Mouse (Mus musculus): Measurements from ENCODE around the gene Atp8b5. TPM values are rescaled to one million over a fixed set of nuclear protein-coding genes. Genes with fewer than 3 reads are reported as not detected.
A peak's percentile ranks its signal among the peaks of the same experiment; 100 is the strongest.

The Atp8b5 gene
- polyA plus RNA-seq, 1 experiment from 2014 or later: 0.60 TPM

GRCm38 (mm10) chr4:43371406-43371805 is 104.4 kb downstream of the Atp8b5 start:
- Histone ChIP-seq H3K27ac (no peak overlapping the region), H3K9me3 (ENCODE audit: control insufficient read depth, low read length) (no peaks in the 10 kb centered on the region), H3K4me1 (replicated peaks; ENCODE audit: control insufficient read depth, insufficient read depth, low read length) (no peaks in the 10 kb centered on the region), H3K27me3 (ENCODE audit: control insufficient read depth, insufficient read depth, low read length) (no peaks in the 10 kb centered on the region), H3K36me3 (replicated peaks; ENCODE audit: control insufficient read depth, insufficient read depth) (no peaks in the 10 kb centered on the region), H3K9ac (no peak overlapping the region), H3K4me2 (replicated peaks) (no peak overlapping the region), H3K4me3 (replicated peaks; ENCODE audit: low read length) (no peak overlapping the region)
- DNase-seq (ENCODE audit: low spot score) (no peak), ATAC-seq (ENCODE audit: low FRiP score) (no peak)
- 71% methylated on average over 9 of the region's 11 CpGs for WGBS

GRCm38 (mm10) chr4:43372155-43372554 is 105.2 kb downstream of the Atp8b5 start:
- Histone ChIP-seq H3K4me3 (replicated peaks; ENCODE audit: low read length) (no peak overlapping the region), H3K4me1 (replicated peaks; ENCODE audit: control insufficient read depth, insufficient read depth, low read length) (no peaks in the 10 kb centered on the region), H3K36me3 (replicated peaks; ENCODE audit: control insufficient read depth, insufficient read depth) (no peaks in the 10 kb centered on the region), H3K9me3 (ENCODE audit: control insufficient read depth, low read length) (no peaks in the 10 kb centered on the region), H3K27ac (no peak overlapping the region), H3K9ac (no peak overlapping the region), H3K27me3 (ENCODE audit: control insufficient read depth, insufficient read depth, low read length) (no peaks in the 10 kb centered on the region), H3K4me2 (replicated peaks) (no peak overlapping the region)
- 79% methylated on average over 4 of the region's 4 CpGs for WGBS
- no peak for DNase-seq (ENCODE audit: low spot score)
- ATAC-seq (ENCODE audit: low FRiP score): no peak

- Histone ChIP-seq H3K4me2 (replicated peaks) (no peak overlapping the region), H3K36me3 (replicated peaks; ENCODE audit: control insufficient read depth, insufficient read depth) (no peaks in the 10 kb centered on the region), H3K4me1 (replicated peaks; ENCODE audit: control insufficient read depth, insufficient read depth, low read length) (no peaks in the 10 kb centered on the region), H3K4me3 (replicated peaks; ENCODE audit: low read length) (no peak overlapping the region), H3K9ac (no peak overlapping the region), H3K27ac (no peak overlapping the region), H3K9me3 (ENCODE audit: control insufficient read depth, low read length) (no peaks in the 10 kb centered on the region), H3K27me3 (ENCODE audit: control insufficient read depth, insufficient read depth, low read length) (no peaks in the 10 kb centered on the region)
- whole genome bisulfite sequencing: 87% methylated on average over 4 of the region's 4 CpGs
- DNase-seq (ENCODE audit: low spot score) (no peak), ATAC-seq (ENCODE audit: low FRiP score) (no peak)
Observed at GRCm38 (mm10) chr4:43374266-43374665, 107.3 kb downstream of the Atp8b5 start.

- peaks cover 20% of the 10 kb centered on the region for H3K4me1 ChIP-seq (replicated peaks; ENCODE audit: control insufficient read depth, insufficient read depth, low read length)
- H3K27me3 ChIP-seq (ENCODE audit: control insufficient read depth, insufficient read depth, low read length): no peaks in the 10 kb centered on the region
- H3K36me3 ChIP-seq (replicated peaks; ENCODE audit: control insufficient read depth, insufficient read depth): no peaks in the 10 kb centered on the region
- no peak for DNase-seq (ENCODE audit: low spot score)
- H3K4me3 ChIP-seq (replicated peaks; ENCODE audit: low read length): no peak overlapping the region
- H3K27ac ChIP-seq: no peak overlapping the region
- H3K9ac ChIP-seq: no peak overlapping the region
- no peaks in the 10 kb centered on the region for H3K9me3 ChIP-seq (ENCODE audit: control insufficient read depth, low read length)
- ATAC-seq (ENCODE audit: low FRiP score): no peak
- WGBS: 91% methylated on average over 6 of the region's 6 CpGs
- H3K4me2 ChIP-seq (replicated peaks): no peak overlapping the region
Observed at GRCm38 (mm10) chr4:43379601-43380000, 112.6 kb downstream of the Atp8b5 start.

GRCm38 (mm10) chr4:43380951-43381350 is 114.0 kb downstream of the Atp8b5 start:
- Histone ChIP-seq H3K9ac (peak overlapping the region; percentile 75), H3K27me3 (ENCODE audit: control insufficient read depth, insufficient read depth, low read length) (no peaks in the 10 kb centered on the region), H3K4me3 (replicated peaks; ENCODE audit: low read length) (peak overlapping the region; percentile 71), H3K27ac (no peak overlapping the region), H3K9me3 (ENCODE audit: control insufficient read depth, low read length) (no peaks in the 10 kb centered on the region), H3K36me3 (replicated peaks; ENCODE audit: control insufficient read depth, insufficient read depth) (no peaks in the 10 kb centered on the region), H3K4me1 (replicated peaks; ENCODE audit: control insufficient read depth, insufficient read depth, low read length) (peaks cover 20% of the 10 kb centered on the region), H3K4me2 (replicated peaks) (peak overlapping the region; percentile 88)
- 64% methylated on average over 10 of the region's 10 CpGs for WGBS
- ATAC-seq (ENCODE audit: low FRiP score) (no peak), DNase-seq (ENCODE audit: low spot score) (no peak)

- Histone ChIP-seq H3K4me3 (replicated peaks; ENCODE audit: low read length) (peak within 1 kb of the TSS; percentile 71), H3K4me2 (replicated peaks) (peak within 1 kb of the TSS; percentile 88), H3K27me3 (ENCODE audit: control insufficient read depth, insufficient read depth, low read length) (no peaks in the 10 kb centered on the region), H3K36me3 (replicated peaks; ENCODE audit: control insufficient read depth, insufficient read depth) (no peaks in the 10 kb centered on the region), H3K9me3 (ENCODE audit: control insufficient read depth, low read length) (no peaks in the 10 kb centered on the region), H3K4me1 (replicated peaks; ENCODE audit: control insufficient read depth, insufficient read depth, low read length) (peaks cover 20% of the 10 kb centered on the region), H3K9ac (peak within 1 kb of the TSS; percentile 75), H3K27ac (peak within 1 kb of the TSS; percentile 87)
- DNase-seq (ENCODE audit: low spot score) (peak; percentile 95), ATAC-seq (ENCODE audit: low FRiP score) (peak; percentile 96)
- WGBS: under 1% methylated on average over 58 of the region's 63 CpGs
Observed at GRCm38 (mm10) chr4:43381408-43382154, 114.6 kb downstream of the Atp8b5 start, which contains the start of gene Rusc2. TSS of gene Rusc2 (plus strand) at chr4:43381979.

DNA sequence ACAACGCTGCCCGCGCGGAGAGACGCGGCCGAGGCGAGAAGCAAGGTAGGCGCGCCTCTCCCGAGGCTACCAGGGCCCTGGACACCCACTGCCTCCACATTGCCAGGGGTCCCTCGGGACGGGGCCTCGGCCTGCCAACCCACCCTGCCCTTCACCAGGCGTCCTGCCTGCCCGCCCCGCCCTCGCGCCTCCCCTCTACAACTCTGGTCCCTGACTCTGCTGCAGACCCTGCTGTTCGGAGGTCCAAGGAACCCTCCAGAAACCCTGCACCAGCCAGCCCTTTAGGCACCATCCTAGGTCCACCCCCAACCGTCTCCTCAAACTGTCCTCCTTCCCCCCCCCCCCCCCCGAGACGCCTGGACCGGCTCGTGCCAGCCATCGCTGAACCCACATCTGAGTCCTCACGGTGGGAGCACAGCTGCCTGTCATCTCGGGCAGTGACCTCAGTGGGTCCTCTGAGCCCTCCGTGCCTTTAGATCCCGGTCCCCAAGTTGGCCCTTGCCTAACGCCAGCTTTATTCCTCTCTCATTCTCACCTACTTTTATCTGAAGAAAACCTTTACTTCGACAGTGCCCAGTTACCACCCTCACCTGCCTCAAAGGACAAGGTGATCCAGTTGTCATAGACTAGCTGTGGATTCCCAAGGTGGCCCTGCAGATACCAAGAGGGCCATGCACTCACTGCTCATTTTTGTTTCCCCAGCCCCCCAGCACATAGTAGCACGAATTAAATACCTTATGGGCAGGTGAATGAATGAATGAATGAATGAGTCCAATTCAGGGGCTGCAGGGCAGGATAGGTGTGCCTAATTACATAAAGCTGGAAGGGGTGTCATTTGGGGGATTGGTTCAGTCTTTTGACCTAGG is 115.4 kb downstream of the Atp8b5 start:
- H3K4me2 ChIP-seq (replicated peaks): peak overlapping the region; percentile 88
- WGBS: 8% methylated on average over 17 of the region's 33 CpGs
- ATAC-seq (ENCODE audit: low FRiP score): peak; percentile 80
- peaks cover 20% of the 10 kb centered on the region for H3K4me1 ChIP-seq (replicated peaks; ENCODE audit: control insufficient read depth, insufficient read depth, low read length)
- H3K27me3 ChIP-seq (ENCODE audit: control insufficient read depth, insufficient read depth, low read length): no peaks in the 10 kb centered on the region
- no peak for DNase-seq (ENCODE audit: low spot score)
- H3K9me3 ChIP-seq (ENCODE audit: control insufficient read depth, low read length): no peaks in the 10 kb centered on the region
- H3K36me3 ChIP-seq (replicated peaks; ENCODE audit: control insufficient read depth, insufficient read depth): no peaks in the 10 kb centered on the region
- peak overlapping the region; percentile 75 for H3K9ac ChIP-seq
- peak overlapping the region; percentile 87 for H3K27ac ChIP-seq
- H3K4me3 ChIP-seq (replicated peaks; ENCODE audit: low read length): peak overlapping the region; percentile 71

- peaks cover 20% of the 10 kb centered on the region for H3K4me1 ChIP-seq (replicated peaks; ENCODE audit: control insufficient read depth, insufficient read depth, low read length)
- WGBS: 74% methylated on average over 11 of the region's 11 CpGs
- H3K36me3 ChIP-seq (replicated peaks; ENCODE audit: control insufficient read depth, insufficient read depth): no peaks in the 10 kb centered on the region
- H3K4me2 ChIP-seq (replicated peaks): peak overlapping the region; percentile 88
- no peaks in the 10 kb centered on the region for H3K9me3 ChIP-seq (ENCODE audit: control insufficient read depth, low read length)
- ATAC-seq (ENCODE audit: low FRiP score): no peak
- DNase-seq (ENCODE audit: low spot score): no peak
- peak overlapping the region; percentile 71 for H3K4me3 ChIP-seq (replicated peaks; ENCODE audit: low read length)
- no peaks in the 10 kb centered on the region for H3K27me3 ChIP-seq (ENCODE audit: control insufficient read depth, insufficient read depth, low read length)
- peak overlapping the region; percentile 75; the same call in 1 of the 2 replicates for H3K9ac ChIP-seq
- no peak overlapping the region for H3K27ac ChIP-seq
Observed at GRCm38 (mm10) chr4:43383246-43384082, 116.5 kb downstream of the Atp8b5 start.

GRCm38 (mm10) chr4:43384083-43384460 is 117.1 kb downstream of the Atp8b5 start:
- 81% methylated on average over 5 of the region's 5 CpGs for WGBS
- Histone ChIP-seq H3K4me3 (replicated peaks; ENCODE audit: low read length) (no peak overlapping the region), H3K4me1 (replicated peaks; ENCODE audit: control insufficient read depth, insufficient read depth, low read length) (peaks cover 20% of the 10 kb centered on the region), H3K27me3 (ENCODE audit: control insufficient read depth, insufficient read depth, low read length) (no peaks in the 10 kb centered on the region), H3K27ac (no peak overlapping the region), H3K9me3 (ENCODE audit: control insufficient read depth, low read length) (no peaks in the 10 kb centered on the region), H3K36me3 (replicated peaks; ENCODE audit: control insufficient read depth, insufficient read depth) (no peaks in the 10 kb centered on the region), H3K4me2 (replicated peaks) (peak overlapping the region; percentile 88; the same call in 1 of the 2 replicates), H3K9ac (no peak overlapping the region)
- ATAC-seq (ENCODE audit: low FRiP score): no peak
- no peak for DNase-seq (ENCODE audit: low spot score)
